Mouse (Mus musculus) heart, postnatal 14 days (tissue): ENCODE measurements around the gene Skida1. TPM values are rescaled to one million over a fixed set of nuclear protein-coding genes. Genes with fewer than 3 reads are reported as not detected.

Experiments
- DNase-seq, 2 experiments: peaks; one replicate each; pipeline ENCODE4 v3.0.0; 2021 to 2022
- intact Hi-C: fragments of 180-260 bp; cut with DNase I; formaldehyde crosslinking; loops from one replicate; pipeline ENCODE4 v1.15.1; 2025
- microRNA-seq, 2 experiments: library from miRNA; unstranded; fragments of <30 nt; microRNA quantifications; one replicate each; pipeline ENCODE4 v1.2.0; 2021 to 2022
- total RNA-seq, 2 experiments: library from RNA; stranded (reverse); gene quantifications; 2 replicates each; pipeline ENCODE4 v1.2.3; 2021

Gene Skida1
- total RNA-seq, 2 experiments from 2014 or later = 3.3 to 4.8 TPM

DNA sequence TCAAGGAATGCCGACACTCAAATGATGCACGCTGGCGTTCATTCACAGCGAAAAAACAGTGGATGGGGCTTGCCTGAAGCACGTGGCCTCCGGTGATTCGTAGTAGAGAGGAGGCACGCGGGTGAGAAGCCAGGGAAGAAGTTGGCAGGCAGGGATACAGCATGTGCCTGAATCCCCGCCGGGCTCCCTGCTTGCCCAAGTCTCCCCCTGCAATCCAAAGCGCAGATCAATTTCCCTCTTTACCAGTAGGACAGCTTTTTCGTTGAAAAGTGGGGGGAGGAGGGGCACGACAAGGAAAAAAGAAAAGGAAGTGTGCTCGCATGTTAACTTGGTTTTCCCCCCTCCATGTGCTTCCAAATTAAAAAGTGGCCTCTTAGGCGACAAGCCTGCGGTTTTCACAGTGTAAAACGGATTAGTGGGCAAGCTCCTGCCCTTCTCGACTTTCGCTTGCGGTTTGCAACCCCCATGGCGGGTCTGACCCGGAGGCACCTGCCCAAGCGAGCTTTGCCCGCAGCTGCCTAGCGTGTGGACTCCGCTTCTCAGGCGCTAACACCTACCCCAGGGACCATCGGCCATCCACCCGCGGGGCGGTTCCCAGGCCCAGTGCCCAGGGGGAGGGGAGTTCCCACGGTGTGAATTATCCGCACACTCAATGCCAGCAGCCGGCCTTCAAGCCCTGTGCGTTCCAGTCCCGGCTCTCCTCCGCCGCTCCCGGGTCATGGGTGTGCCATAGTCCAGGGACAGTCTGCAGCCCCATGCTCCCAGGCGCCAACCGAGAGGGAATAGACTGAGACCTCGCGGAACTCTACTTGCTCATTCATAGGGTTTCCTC, 22.5 kb downstream of the Skida1 start:
- intact Hi-C loops = loop anchor here (2.0 to 10.0 kb wide), 10 partner anchors 142 to 1318 kb away; partner anchors contain the start of genes Bmi1 and Dnajc1
- peak; percentile 70 to 71 for DNase-seq

DNA sequence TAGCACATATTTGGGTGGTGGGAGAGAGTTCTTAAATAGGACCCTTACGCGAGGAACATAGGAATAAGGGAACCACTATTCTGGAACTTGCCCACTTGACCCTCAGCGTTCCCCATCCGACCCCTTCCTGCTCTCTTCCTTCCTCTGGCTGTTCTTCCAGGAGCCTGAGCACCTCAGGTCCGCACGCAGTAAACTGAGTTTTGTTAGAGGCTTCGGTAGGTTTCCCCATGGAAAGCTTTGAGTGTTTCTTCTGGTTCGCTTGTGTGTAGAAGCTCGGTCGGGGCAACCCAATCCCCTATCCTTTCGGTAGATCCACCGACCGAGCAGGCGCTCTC, 23.1 kb downstream of the Skida1 start:
- intact Hi-C loops = loop anchor here (2.0 to 10.0 kb wide), 10 partner anchors 141 to 1319 kb away; partner anchors contain the start of genes Bmi1 and Dnajc1
- DNase-seq = no peak

DNA sequence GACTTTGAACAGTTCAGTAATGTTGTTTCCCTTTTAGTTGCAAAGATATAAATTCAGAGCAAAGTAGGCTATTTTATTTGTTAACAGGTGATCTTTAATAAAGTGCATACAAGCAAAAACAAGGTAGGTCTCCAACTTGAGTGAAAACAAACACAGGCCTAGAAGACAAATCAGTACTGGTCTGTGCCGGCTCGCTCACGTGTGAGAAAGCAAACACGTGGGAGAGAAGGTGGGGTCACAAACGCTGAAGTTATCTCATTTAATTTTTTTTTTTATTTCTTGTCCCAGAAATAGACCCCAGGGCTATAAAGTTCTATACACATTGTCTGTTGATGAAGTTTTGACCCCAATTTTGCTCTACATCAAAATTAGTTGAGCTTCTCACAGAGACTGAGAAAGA, 23.7 kb downstream of the Skida1 start:
- DNase-seq = no peak
- intact Hi-C loops = loop anchor here (5.0 to 10.0 kb wide), 9 partner anchors 140 to 1320 kb away; partner anchors contain the start of genes Bmi1 and Dnajc1

DNA sequence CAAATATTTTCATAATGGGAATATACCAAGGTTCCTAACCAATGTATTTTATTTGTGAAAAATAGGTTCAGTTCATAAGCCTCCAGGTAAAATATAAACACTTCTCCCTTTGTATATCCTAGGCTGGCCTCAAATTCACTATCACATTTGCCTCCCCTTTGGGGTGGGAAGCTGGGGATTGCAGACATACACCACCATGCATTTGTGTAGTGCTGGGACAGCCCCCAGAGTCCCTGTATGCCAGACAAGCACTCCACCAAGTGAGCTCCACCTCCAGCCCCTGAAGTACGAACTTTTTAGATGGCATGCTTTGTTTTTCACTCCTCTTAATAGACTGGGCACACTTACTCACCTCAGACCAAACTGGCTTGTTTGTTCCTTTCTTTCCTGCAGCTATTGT, 26.0 kb downstream of the Skida1 start:
- no peak for DNase-seq
- intact Hi-C loops = loop anchor here (5.0 to 10.0 kb wide), 6 partner anchors 76 to 1322 kb away; no protein-coding TSS in a partner anchor

DNA sequence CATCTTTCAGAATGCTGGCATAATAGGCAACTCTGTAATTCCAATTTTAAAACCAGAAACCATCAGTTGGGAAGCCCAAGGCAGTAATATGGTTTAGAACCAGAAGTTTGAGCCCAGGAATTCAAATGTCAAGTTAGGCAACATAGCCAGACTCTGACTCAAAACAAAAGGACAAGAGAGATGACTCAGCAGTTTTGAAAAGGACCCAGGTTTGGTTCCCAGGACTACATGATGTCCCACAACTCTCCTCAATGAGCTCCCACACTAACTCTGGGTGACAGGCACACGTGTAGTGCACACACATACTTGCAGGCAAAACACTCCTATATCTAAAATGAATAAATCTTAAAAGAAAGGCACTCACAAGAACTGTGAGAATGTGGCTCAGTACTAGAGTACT, 29.7 kb downstream of the Skida1 start:
- no peak for DNase-seq
- intact Hi-C loops = no loop called here

DNA sequence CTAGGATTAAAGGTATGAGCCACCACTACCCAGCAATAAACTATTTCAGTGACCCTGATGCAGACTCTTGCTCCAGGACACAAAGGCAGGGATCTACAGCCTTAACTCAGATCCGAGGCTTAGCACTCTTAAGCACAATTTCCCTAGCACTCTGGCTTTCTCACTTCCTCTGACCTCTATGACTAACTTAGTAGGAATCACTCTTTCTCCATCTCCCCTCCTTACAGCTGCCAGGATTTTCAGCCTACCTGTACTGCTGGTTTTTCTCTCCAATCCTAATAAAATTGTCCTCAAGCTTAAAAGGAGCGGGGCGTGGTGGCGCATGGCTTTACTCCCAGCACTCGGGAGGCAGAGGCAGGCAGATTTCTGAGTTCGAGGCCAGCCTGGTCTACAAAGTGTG, 31.5 kb downstream of the Skida1 start:
- DNase-seq = no peak
- intact Hi-C loops = no loop called here

DNA sequence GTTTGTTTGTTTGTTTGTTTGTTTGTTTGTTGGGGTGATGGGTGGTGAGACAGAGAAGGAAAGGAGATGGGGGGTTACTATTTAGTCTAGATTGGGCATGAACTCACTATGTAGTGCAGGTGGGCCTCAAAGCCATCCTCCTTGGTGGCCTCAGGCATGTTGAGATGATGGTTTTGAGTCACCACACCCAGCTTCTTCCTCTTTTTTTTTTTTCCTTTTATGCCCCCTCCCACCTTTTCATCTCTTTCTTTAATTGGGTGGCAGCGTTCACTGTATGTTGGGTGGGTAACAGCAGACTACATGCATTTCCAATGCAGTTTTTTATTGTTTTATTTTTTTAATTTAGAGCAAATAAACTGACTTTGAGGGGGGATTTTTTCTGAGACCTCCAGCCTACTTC, 32.2 kb downstream of the Skida1 start:
- DNase-seq = no peak
- intact Hi-C loops = no loop called here

DNA sequence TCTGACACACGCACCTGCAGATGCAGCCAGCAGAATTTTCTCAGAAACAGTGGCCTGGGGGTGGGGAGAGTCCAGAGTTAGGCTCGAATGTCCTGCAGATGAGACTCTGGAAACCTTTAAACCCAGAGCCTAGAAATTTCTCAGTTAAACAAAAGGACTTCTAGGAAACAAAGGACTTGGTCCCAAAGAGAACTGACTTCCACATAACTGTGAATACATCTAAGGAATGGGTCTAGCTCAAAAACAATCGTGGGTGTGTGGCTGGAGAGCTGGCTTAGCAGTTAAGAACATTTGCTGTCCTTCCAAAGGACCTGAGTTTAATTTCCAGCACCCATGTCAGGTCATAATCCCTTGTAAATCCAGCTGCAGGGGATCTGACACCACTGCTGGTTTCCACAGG, 33.3 kb downstream of the Skida1 start:
- DNase-seq = no peak
- intact Hi-C loops = no loop called here

DNA sequence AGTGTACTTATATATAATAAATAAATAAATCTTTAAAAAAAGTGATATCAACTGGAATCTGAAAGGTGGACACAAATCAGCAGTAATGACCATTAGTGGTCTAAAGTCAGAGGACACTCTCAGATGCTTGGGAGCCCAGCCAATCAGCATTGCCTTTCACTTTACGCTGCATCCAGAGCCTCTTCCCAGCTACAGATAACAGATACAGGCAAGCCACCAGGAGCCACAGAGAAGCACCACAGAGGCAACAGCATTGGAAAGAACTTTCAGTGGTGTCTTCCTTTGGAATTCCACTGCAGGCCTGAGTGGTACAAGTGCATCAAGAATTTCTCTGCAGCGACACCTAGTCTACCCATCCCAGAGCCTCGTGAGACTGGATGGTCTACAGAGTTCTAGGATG, 36.0 kb downstream of the Skida1 start:
- intact Hi-C loops = no loop called here
- no peak for DNase-seq

DNA sequence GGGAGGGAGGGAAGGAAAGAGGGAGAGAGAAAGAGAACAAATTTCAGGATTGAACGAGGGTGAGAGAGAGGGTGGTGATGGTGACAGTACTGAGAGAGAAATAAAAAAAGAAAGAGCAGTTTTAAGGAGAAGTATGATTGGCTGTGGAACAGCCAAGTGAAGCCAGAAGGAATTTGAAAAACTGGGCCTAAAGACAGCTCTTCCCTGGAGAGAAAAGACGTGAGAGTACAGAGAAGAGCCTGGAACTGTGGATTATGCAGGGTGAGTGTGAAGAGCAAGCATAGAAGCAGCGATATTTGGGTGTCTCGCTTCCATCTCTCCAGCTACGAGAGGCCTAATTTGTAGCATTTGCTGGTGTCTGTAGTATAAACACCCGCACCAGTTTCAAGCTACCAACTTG, 37.6 kb downstream of the Skida1 start:
- intact Hi-C loops = no loop called here
- no peak for DNase-seq

DNA sequence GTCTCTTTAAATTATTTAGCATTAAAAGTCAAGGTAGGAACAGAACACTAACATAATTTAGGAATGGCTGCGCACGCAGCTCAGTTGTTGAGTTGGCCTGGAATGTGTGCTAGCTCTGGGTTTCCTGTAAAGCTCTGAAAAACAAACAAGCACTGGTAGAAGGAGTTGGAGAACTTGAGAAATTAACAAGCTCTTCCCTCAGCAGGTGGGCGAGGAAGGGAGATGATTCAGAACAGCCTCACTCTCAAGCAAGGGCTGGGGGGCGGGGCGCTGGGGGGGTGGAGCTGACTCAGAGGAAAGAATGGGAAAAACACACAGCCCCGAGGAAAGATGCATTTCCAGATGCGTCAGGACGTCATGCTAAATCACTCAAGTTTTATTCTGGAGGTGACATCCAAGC, 43.7 kb downstream of the Skida1 start:
- no peak for DNase-seq
- intact Hi-C loops = loop anchor here (2.0 kb wide), 1 partner anchor 806 kb away; no protein-coding TSS in a partner anchor

DNA sequence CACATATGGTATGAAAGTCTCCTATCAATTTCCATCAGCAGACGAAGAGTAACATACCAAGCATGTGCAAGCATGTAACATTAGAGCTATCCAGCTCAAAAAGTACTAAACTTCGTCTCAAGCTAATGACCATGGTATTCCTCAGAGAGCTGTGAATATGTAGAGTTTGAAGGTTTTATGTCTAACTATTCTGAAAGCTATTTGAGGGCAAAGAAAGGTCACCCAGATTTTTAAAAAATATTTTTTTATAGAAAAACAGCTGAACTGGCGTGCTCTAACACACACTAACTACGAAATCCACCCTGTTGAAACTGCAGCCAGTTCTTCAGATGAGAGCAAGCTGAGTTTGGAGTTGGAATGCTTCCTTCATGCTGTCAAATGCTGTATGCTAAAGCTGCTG, 44.6 kb downstream of the Skida1 start:
- intact Hi-C loops = loop anchor here (2.0 kb wide), 1 partner anchor 807 kb away; no protein-coding TSS in a partner anchor
- peak in 1 of 2 experiments; percentile 6 for DNase-seq

DNA sequence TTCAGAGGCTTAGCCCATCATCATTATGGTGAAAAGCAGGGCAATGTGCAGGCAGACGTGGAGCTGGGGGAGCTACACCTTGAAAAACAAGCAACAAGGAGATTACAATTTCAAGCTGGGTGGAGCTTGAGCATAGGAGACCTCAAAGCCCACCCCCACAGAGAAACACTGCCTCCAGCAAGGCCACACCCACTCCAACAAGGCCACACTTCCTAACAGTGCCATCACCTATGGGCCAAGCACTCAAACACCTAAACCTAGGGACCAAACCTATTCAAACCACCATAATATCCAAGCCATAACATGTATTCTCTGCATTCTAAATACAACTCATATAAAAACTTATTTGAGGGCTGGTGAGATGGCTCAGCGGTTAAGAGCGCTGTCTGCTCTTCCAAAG, 46.5 kb downstream of the Skida1 start:
- intact Hi-C loops = no loop called here
- no peak for DNase-seq

DNA sequence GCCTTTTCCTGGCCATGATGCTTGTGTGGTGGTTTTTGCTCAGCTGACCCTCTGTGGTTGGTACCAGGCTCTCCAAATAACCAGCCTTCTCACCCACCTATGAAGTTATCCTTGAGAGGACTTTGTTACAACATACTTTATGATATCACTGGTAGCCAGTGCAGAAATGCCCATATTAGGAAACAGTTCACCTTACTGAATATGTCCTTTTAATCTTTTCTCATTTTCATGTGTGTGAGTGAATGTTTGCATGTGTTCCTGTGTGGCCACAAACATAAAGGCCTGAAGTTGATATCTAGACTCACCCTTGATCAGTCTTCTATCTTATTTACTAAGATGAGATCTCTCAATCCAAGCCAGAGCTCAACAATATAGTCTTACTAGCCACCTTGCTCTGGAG, 52.0 kb downstream of the Skida1 start, which contains the start of gene H2al2a:
Gene H2al2a, minus strand, starts transcription at position 101 of the 400 bp plus-strand sequence.
- intact Hi-C loops = no loop called here
- no peak for DNase-seq

Small RNA genes lying within 50 kb of the gene (microRNA-seq; reads per million reads assigned to microRNA genes)
- 1.3 to 2.3 reads per million in 2 experiments for gene Mir7655

Other genes with a start within 250 kb of the Skida1 start
- not detected for gene H2al2a, start 52.1 kb downstream of the Skida1 start, total RNA-seq
- 1 to 10 TPM; 3.1 to 4.0 TPM for gene A930004D18Rik, start 11.3 kb downstream of the Skida1 start, total RNA-seq
- gene Mllt10, start 6.2 kb upstream of the Skida1 start, total RNA-seq = 10 to 100 TPM; 41.6 to 42.5 TPM